Mouse (Mus musculus) megakaryocyte, embryonic 14.5 days (primary cell): Measurements from ENCODE around the gene Map9. TPM values are rescaled to one million over a fixed set of nuclear protein-coding genes. Genes with fewer than 3 reads are reported as not detected.
"Not testable (repeated sequence)": the region's sequence is repeated elsewhere in the genome, so short reads cannot be mapped to it uniquely, and the experiment has no call there.

Source experiments
- H3K27me3 ChIP-seq: replicated peaks from 2 replicates; pipeline ENCODE3; 2012; ENCODE audit warnings: inconsistent platforms
- H3K36me3 ChIP-seq: replicated peaks from 2 replicates; pipeline ENCODE3; 2012; ENCODE audit warnings: low read length, inconsistent platforms, mixed read lengths
- H3K4me1 ChIP-seq: 2 replicates; pipeline ENCODE4 v1.6.1; 2012; ENCODE audit warnings: inconsistent platforms
- H3K4me3 ChIP-seq: replicated peaks from 2 replicates; pipeline ENCODE3; 2012; ENCODE audit warnings: moderate library complexity, mild to moderate bottlenecking, inconsistent platforms
- H3K9me3 ChIP-seq: 2 replicates; pipeline ENCODE4 v1.6.1; 2012; ENCODE audit warnings: inconsistent platforms
- FLI1 ChIP-seq: IDR thresholded peaks from 2 replicates; pipeline ENCODE4 v1.6.1; 2012; ENCODE audit warnings: low read length, inconsistent platforms, mixed read lengths
- GATA1 ChIP-seq: IDR thresholded peaks from 3 replicates; pipeline ENCODE4 v1.6.1; 2012; ENCODE audit warnings: mixed read lengths, low read length, inconsistent platforms, borderline replicate concordance
- polyA plus RNA-seq: library from polyadenylated mRNA; stranded (reverse); fragments of >175 nt; gene quantifications from 2 replicates; pipeline ENCODE4 v1.2.3, GENCODE M21; 2012; ENCODE audit warnings: low replicate concordance; ENCODE audit not compliant: insufficient read depth

Map9 gene
- 0.23 TPM in 1 of 2 replicates, not detected in the other for polyA plus RNA-seq

GRCm38 (mm10) chr3:82357797-82358524 is at the start of gene Map9:
Gene Map9 (plus strand): TSS chr3:82358044.
- no peak for TF ChIP-seq FLI1
- TF ChIP-seq GATA1 = no peak
- Histone ChIP-seq H3K9me3 (no peaks in the 10 kb centered on the region), H3K36me3 (no peaks in the 10 kb centered on the region), H3K4me3 (peak within 1 kb of the TSS; percentile 94), H3K4me1 (peaks cover 21% of the 10 kb centered on the region), H3K27me3 (no peaks in the 10 kb centered on the region)

GRCm38 (mm10) chr3:82315728-82316127 is 42.1 kb upstream of the Map9 start:
- H3K36me3 ChIP-seq = no peaks in the 10 kb centered on the region
- H3K4me1 ChIP-seq = no peaks in the 10 kb centered on the region
- TF ChIP-seq GATA1 (no peak), FLI1 (no peak)
- no peaks in the 10 kb centered on the region for H3K27me3 ChIP-seq
- H3K4me3 ChIP-seq = no peak overlapping the region
- no peaks in the 10 kb centered on the region for H3K9me3 ChIP-seq

GRCm38 (mm10) chr3:82326736-82327135 is 31.1 kb upstream of the Map9 start:
- H3K9me3 ChIP-seq, H3K27me3 ChIP-seq, H3K4me3 ChIP-seq, H3K36me3 ChIP-seq, H3K4me1 ChIP-seq: not testable (repeated sequence)

GRCm38 (mm10) chr3:82332067-82332466 is 25.8 kb upstream of the Map9 start:
- no peaks in the 10 kb centered on the region for H3K9me3 ChIP-seq
- TF ChIP-seq FLI1 (no peak), GATA1 (no peak)
- peaks cover 20% of the 10 kb centered on the region for H3K4me1 ChIP-seq
- no peak overlapping the region for H3K4me3 ChIP-seq
- H3K36me3 ChIP-seq = no peaks in the 10 kb centered on the region
- no peaks in the 10 kb centered on the region for H3K27me3 ChIP-seq

GRCm38 (mm10) chr3:82332536-82332935 is 25.3 kb upstream of the Map9 start:
- H3K27me3 ChIP-seq = no peaks in the 10 kb centered on the region
- no peak overlapping the region for H3K4me3 ChIP-seq
- H3K4me1 ChIP-seq = peaks cover 20% of the 10 kb centered on the region
- TF ChIP-seq GATA1 = no peak
- TF ChIP-seq FLI1 = no peak
- no peaks in the 10 kb centered on the region for H3K36me3 ChIP-seq
- no peaks in the 10 kb centered on the region for H3K9me3 ChIP-seq

GRCm38 (mm10) chr3:82333128-82333969 is 24.5 kb upstream of the Map9 start:
- TF ChIP-seq GATA1 = no peak
- TF ChIP-seq FLI1 = no peak
- Histone ChIP-seq H3K4me1 (peaks cover 20% of the 10 kb centered on the region), H3K27me3 (no peaks in the 10 kb centered on the region), H3K4me3 (peak overlapping the region; percentile 86), H3K9me3 (no peaks in the 10 kb centered on the region), H3K36me3 (no peaks in the 10 kb centered on the region)

- H3K27me3 ChIP-seq = no peaks in the 10 kb centered on the region
- peaks cover 18% of the 10 kb centered on the region for H3K4me1 ChIP-seq
- H3K4me3 ChIP-seq = peak overlapping the region; percentile 60
- 0 out of 2 replicates have a peak, but pooled peaks cover 3% of the 10 kb centered on the region for H3K9me3 ChIP-seq
- H3K36me3 ChIP-seq = no peaks in the 10 kb centered on the region
- TF ChIP-seq FLI1 (no peak), GATA1 (no peak)
Observed at GRCm38 (mm10) chr3:82340111-82340510, 17.7 kb upstream of the Map9 start.

GRCm38 (mm10) chr3:82348277-82348860 is 9.5 kb upstream of the Map9 start:
- no peaks in the 10 kb centered on the region for H3K36me3 ChIP-seq
- no peaks in the 10 kb centered on the region for H3K9me3 ChIP-seq
- no peak for TF ChIP-seq FLI1
- TF ChIP-seq GATA1 = no peak
- no peak overlapping the region for H3K4me3 ChIP-seq
- H3K27me3 ChIP-seq = no peaks in the 10 kb centered on the region
- peaks cover 3% of the 10 kb centered on the region; the same call in 1 of the 2 replicates for H3K4me1 ChIP-seq

- Histone ChIP-seq H3K4me3 (no peak overlapping the region), H3K27me3 (no peaks in the 10 kb centered on the region), H3K9me3 (no peaks in the 10 kb centered on the region), H3K36me3 (no peaks in the 10 kb centered on the region), H3K4me1 (peaks cover 3% of the 10 kb centered on the region; the same call in 1 of the 2 replicates)
- TF ChIP-seq GATA1 = no peak
- no peak for TF ChIP-seq FLI1
Observed at GRCm38 (mm10) chr3:82350321-82350720, 7.5 kb upstream of the Map9 start.

- TF ChIP-seq FLI1 = no peak
- peak overlapping the region; percentile 94 for H3K4me3 ChIP-seq
- peaks cover 19% of the 10 kb centered on the region for H3K4me1 ChIP-seq
- no peaks in the 10 kb centered on the region for H3K36me3 ChIP-seq
- no peaks in the 10 kb centered on the region for H3K27me3 ChIP-seq
- H3K9me3 ChIP-seq = no peaks in the 10 kb centered on the region
Observed at GRCm38 (mm10) chr3:82357340-82357739, 504 bp upstream of the Map9 start.
